Mouse (Mus musculus): ENCODE data around the gene Smpd1. TPM values are rescaled to one million over a fixed set of nuclear protein-coding genes. Genes with fewer than 3 reads are reported as not detected.

The Smpd1 gene
- total RNA-seq, 2 experiments from 2014 or later: 50.9 to 51.5 TPM

DNA sequence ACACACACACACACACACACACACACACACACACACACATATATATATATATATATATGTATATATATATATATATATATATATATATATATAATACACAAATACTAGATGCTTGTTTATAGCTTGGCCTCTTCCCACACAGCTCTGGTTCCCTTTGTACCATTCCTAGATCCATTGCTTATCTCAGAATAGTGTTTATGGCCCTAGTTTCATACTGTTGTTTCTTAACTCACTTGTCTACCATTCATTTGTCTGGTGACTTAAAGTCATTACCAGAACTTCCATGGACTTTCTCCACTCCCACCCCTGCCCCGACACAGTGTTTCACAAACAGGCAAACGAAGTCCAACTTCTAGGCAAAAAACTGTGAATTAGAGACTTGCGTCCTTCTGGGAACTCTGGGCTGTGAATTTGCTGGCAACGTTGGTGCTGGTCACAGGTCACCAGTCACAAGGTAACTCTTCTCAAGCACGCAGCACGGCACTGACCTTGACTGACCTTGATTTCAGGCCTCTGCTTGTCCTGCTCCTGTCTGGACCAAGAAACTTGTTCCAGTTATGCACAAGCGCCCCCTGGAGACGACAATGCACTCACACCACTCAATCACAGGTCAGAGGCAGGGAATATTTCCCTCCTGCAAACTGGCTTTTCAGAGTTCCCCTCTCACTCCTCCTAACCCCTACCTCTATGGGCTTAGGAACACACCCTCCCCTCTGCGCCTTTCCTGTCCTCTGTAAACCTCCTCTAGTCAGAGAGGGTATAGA lies 48.9 kb downstream of the Smpd1 start:
- intact Hi-C loops (cut with DNase I): loop anchor here (5.0 kb wide), 1 partner anchor 66 kb away; no protein-coding TSS in a partner anchor
- peak; percentile 43 to 57 for DNase-seq

Other genes with a start within 250 kb of the Smpd1 start
- gene Olfr689, start 243.2 kb upstream of the Smpd1 start, total RNA-seq (2021): not detected
- gene Olfr690, start 220.3 kb upstream of the Smpd1 start, total RNA-seq (2021): not detected
- not detected for gene Olfr691, start 212.1 kb upstream of the Smpd1 start, total RNA-seq (2021)
- not detected for gene Olfr692, start 186.1 kb upstream of the Smpd1 start, total RNA-seq (2021)
- gene Gm5901, start 179.3 kb upstream of the Smpd1 start, total RNA-seq (2021): not detected
- 10 to 100 TPM; 11.0 to 12.2 TPM for gene Fam160a2, start 154.3 kb upstream of the Smpd1 start, total RNA-seq (2021)
- not detected for gene Cnga4, start 149.8 kb upstream of the Smpd1 start, total RNA-seq (2021)
- not detected for gene Cckbr, start 128.6 kb upstream of the Smpd1 start, total RNA-seq (2021)
- 10 to 100 TPM; 10.1 to 13.2 TPM for gene Cavin3, start 72.1 kb upstream of the Smpd1 start, total RNA-seq (2021)
- 1 to 10 TPM; 5.3 to 8.6 TPM for gene Apbb1, start 27.3 kb downstream of the Smpd1 start, total RNA-seq (2021)
- under 1 TPM in 1 of 2 experiments, not detected in 1; 0.36 TPM for gene Hpx, start 45.8 kb downstream of the Smpd1 start, total RNA-seq (2021)
- 10 to 100 TPM; 13.9 to 15.1 TPM for gene Trim3, start 79.2 kb downstream of the Smpd1 start, total RNA-seq (2021)
- gene Timm10b, start 85.7 kb downstream of the Smpd1 start, total RNA-seq (2021): 10 to 100 TPM; 53.7 to 55.9 TPM
- 1 to 10 TPM; 5.7 to 8.0 TPM for gene Arfip2, start 86.1 kb downstream of the Smpd1 start, total RNA-seq (2021)
- gene Gm45799, start 86.2 kb downstream of the Smpd1 start, total RNA-seq (2021): 1 to 10 TPM; 1.8 to 2.2 TPM
- gene Dnhd1, start 96.5 kb downstream of the Smpd1 start, total RNA-seq (2021): under 1 TPM; 0.43 to 0.62 TPM
- gene Ilk, start 182.2 kb downstream of the Smpd1 start, total RNA-seq (2021): 10 to 100 TPM; 44.3 to 45.6 TPM
- 10 to 100 TPM in 1 of 2 experiments, 1 to 10 TPM in 1; 9.9 to 13.3 TPM for gene Rrp8, start 183.0 kb downstream of the Smpd1 start, total RNA-seq (2021)
- 10 to 100 TPM; 64.6 to 74.8 TPM for gene Taf10, start 190.0 kb downstream of the Smpd1 start, total RNA-seq (2021)
- 10 to 100 TPM; 37.0 to 40.7 TPM for gene Tpp1, start 197.9 kb downstream of the Smpd1 start, total RNA-seq (2021)
- gene Dchs1, start 233.3 kb downstream of the Smpd1 start, total RNA-seq (2021): 1 to 10 TPM; 3.1 to 4.0 TPM